Mouse (Mus musculus) intestine, embryonic 14.5 days (tissue): ENCODE results near the gene Nup188. TPM values are rescaled to one million over a fixed set of nuclear protein-coding genes. Genes with fewer than 3 reads are reported as not detected.

Experiments used
- ATAC-seq: fragments of 200-750 bp; cut with Nextera tagmentation; replicated peaks from 2 replicates; pipeline ENCODE4 v1.8.0; 2017; ENCODE audit warnings: low read depth, moderate number of reproducible peaks, moderate TSS enrichment, moderate library complexity; ENCODE audit not compliant: low FRiP score, low TSS enrichment
- DNase-seq: peaks from one replicate; pipeline ENCODE4 v3.0.0-alpha.2; 2018; ENCODE audit warnings: low spot score
- H3K27ac ChIP-seq: fragments of 300-500 bp; sonication (generic); 2 replicates; pipeline ENCODE4 v1.5.1; 2014; ENCODE audit warnings: low read depth, mild to moderate bottlenecking, control low read depth
- H3K27me3 ChIP-seq: fragments of 300-500 bp; sonication (generic); replicated peaks from 2 replicates; pipeline ENCODE4 v1.6.1; 2014; ENCODE audit warnings: low read length, control low read depth; ENCODE audit not compliant: control insufficient read depth, insufficient read depth
- H3K36me3 ChIP-seq: fragments of 300-500 bp; sonication (generic); 2 replicates; pipeline ENCODE4 v1.6.1; 2014; ENCODE audit warnings: low read length, control low read depth; ENCODE audit not compliant: control insufficient read depth, insufficient read depth
- H3K4me1 ChIP-seq: fragments of 300-500 bp; sonication (generic); replicated peaks from 2 replicates; pipeline ENCODE4 v1.6.1; 2014; ENCODE audit warnings: low read length, control low read depth, mixed read lengths; ENCODE audit not compliant: control insufficient read depth, insufficient read depth
- H3K4me2 ChIP-seq: fragments of 300-500 bp; sonication (generic); 2 replicates; pipeline ENCODE4 v1.6.1; 2014; ENCODE audit warnings: low read length
- H3K4me3 ChIP-seq: fragments of 300-500 bp; sonication (generic); 2 replicates; pipeline ENCODE4 v1.5.1; 2014; ENCODE audit warnings: low read depth, low read length, control low read depth, mixed read lengths
- H3K9ac ChIP-seq: fragments of 300-500 bp; sonication (generic); 2 replicates; pipeline ENCODE4 v1.6.1; 2014; ENCODE audit warnings: mild to moderate bottlenecking, low read length
- H3K9me3 ChIP-seq: fragments of 300-500 bp; sonication (generic); 2 replicates; pipeline ENCODE4 v1.6.1; 2016; ENCODE audit warnings: low read length, control low read depth; ENCODE audit not compliant: control insufficient read depth
- WGBS: fragments of 180-500 bp; shearing (Covaris S2); extraction: QIAGEN DNeasy Blood & Tissue Kit; methylation state at CpG from one replicate; pipeline ENCODE4 v1.1.7; 2014; 5-methylcytosine and 5-hydroxymethylcytosine counted together
- polyA plus RNA-seq: library from polyadenylated mRNA; unstranded; fragments of >200 nt; fragmentation: Nextera tagmentation; extraction: Ambion mirVana; gene quantifications from 2 replicates; pipeline ENCODE4 v1.2.1, GENCODE M21; 2014

Nup188 gene
- polyA plus RNA-seq, 1 experiment from 2014 or later: 45.2 TPM

GRCm38 (mm10) chr2:30371544-30371943 is 85.3 kb downstream of the Nup188 start:
- Histone ChIP-seq H3K27me3 (no peaks in the 10 kb centered on the region), H3K4me3 (no peak overlapping the region), H3K9ac (no peak overlapping the region), H3K36me3 (peaks cover 82% of the 10 kb centered on the region), H3K4me2 (no peak overlapping the region), H3K9me3 (no peaks in the 10 kb centered on the region), H3K4me1 (no peaks in the 10 kb centered on the region), H3K27ac (no peak overlapping the region)
- 93% methylated on average over 8 of the region's 8 CpGs for WGBS
- DNase-seq (no peak), ATAC-seq (no peak)

- WGBS: 98% methylated on average over 5 of the region's 5 CpGs
- Histone ChIP-seq H3K36me3 (peaks cover 85% of the 10 kb centered on the region), H3K4me1 (no peaks in the 10 kb centered on the region)
Observed at GRCm38 (mm10) chr2:30372726-30373125, 86.5 kb downstream of the Nup188 start.

GRCm38 (mm10) chr2:30375893-30376292 is 89.7 kb downstream of the Nup188 start:
- H3K4me2 ChIP-seq: no peak overlapping the region
- no peak overlapping the region for H3K9ac ChIP-seq
- no peaks in the 10 kb centered on the region for H3K27me3 ChIP-seq
- WGBS: 94% methylated on average over 10 of the region's 10 CpGs
- no peaks in the 10 kb centered on the region for H3K4me1 ChIP-seq
- H3K4me3 ChIP-seq: no peak overlapping the region
- H3K36me3 ChIP-seq: peaks cover 78% of the 10 kb centered on the region
- H3K27ac ChIP-seq: no peak overlapping the region
- no peaks in the 10 kb centered on the region for H3K9me3 ChIP-seq
- no peak for DNase-seq
- no peak for ATAC-seq

More at GRCm38 (mm10) chr2:30372726-30373125, 86.5 kb downstream of the Nup188 start:
- Histone ChIP-seq H3K27ac (no peak overlapping the region), H3K4me3 (no peak overlapping the region), H3K4me2 (no peak overlapping the region), H3K9me3 (no peaks in the 10 kb centered on the region), H3K9ac (no peak overlapping the region), H3K27me3 (no peaks in the 10 kb centered on the region)
- ATAC-seq (no peak), DNase-seq (no peak)

- ATAC-seq (no peak), DNase-seq (no peak)
- H3K9me3 ChIP-seq: no peaks in the 10 kb centered on the region
- H3K4me1 ChIP-seq: no peaks in the 10 kb centered on the region
- no peak overlapping the region for H3K9ac ChIP-seq
- no peak overlapping the region for H3K4me2 ChIP-seq
- no peak overlapping the region for H3K4me3 ChIP-seq
- H3K27me3 ChIP-seq: no peaks in the 10 kb centered on the region
- H3K27ac ChIP-seq: no peak overlapping the region
- H3K36me3 ChIP-seq: peaks cover 76% of the 10 kb centered on the region
- 84% methylated on average over 5 of the region's 5 CpGs for WGBS
Observed at GRCm38 (mm10) chr2:30377721-30378120, 91.5 kb downstream of the Nup188 start.

GRCm38 (mm10) chr2:30379307-30379706 is 93.1 kb downstream of the Nup188 start:
- no peak for DNase-seq
- H3K9me3 ChIP-seq: no peaks in the 10 kb centered on the region
- H3K9ac ChIP-seq: no peak overlapping the region
- H3K4me3 ChIP-seq: no peak overlapping the region
- no peak overlapping the region for H3K4me2 ChIP-seq
- H3K27ac ChIP-seq: no peak overlapping the region
- no peaks in the 10 kb centered on the region for H3K27me3 ChIP-seq
- peaks cover 74% of the 10 kb centered on the region for H3K36me3 ChIP-seq
- no peak for ATAC-seq
- H3K4me1 ChIP-seq: no peaks in the 10 kb centered on the region
- WGBS: 89% methylated on average over 7 of the region's 7 CpGs

GRCm38 (mm10) chr2:30380564-30381376 is 94.6 kb downstream of the Nup188 start:
- H3K27ac ChIP-seq: no peak overlapping the region
- no peak for ATAC-seq
- WGBS: 89% methylated on average over 10 of the region's 10 CpGs
- no peaks in the 10 kb centered on the region for H3K9me3 ChIP-seq
- H3K4me3 ChIP-seq: no peak overlapping the region
- H3K4me1 ChIP-seq: no peaks in the 10 kb centered on the region
- no peak for DNase-seq
- no peak overlapping the region for H3K4me2 ChIP-seq
- no peaks in the 10 kb centered on the region for H3K27me3 ChIP-seq
- peaks cover 68% of the 10 kb centered on the region for H3K36me3 ChIP-seq
- no peak overlapping the region for H3K9ac ChIP-seq

- Histone ChIP-seq H3K9me3 (no peaks in the 10 kb centered on the region), H3K27me3 (no peaks in the 10 kb centered on the region), H3K4me1 (no peaks in the 10 kb centered on the region), H3K4me2 (no peak overlapping the region), H3K27ac (no peak overlapping the region), H3K4me3 (no peak overlapping the region), H3K36me3 (peaks cover 62% of the 10 kb centered on the region), H3K9ac (no peak overlapping the region)
- WGBS: 95% methylated on average over 4 of the region's 4 CpGs
- ATAC-seq (no peak), DNase-seq (no peak)
Observed at GRCm38 (mm10) chr2:30381377-30381725, 95.2 kb downstream of the Nup188 start.

- H3K9ac ChIP-seq: no peak overlapping the region
- WGBS: 83% methylated on average over 5 of the region's 5 CpGs
Observed at GRCm38 (mm10) chr2:30384814-30385213, 98.6 kb downstream of the Nup188 start.

GRCm38 (mm10) chr2:30385591-30385990 is 99.4 kb downstream of the Nup188 start:
- Histone ChIP-seq H3K4me3 (no peak overlapping the region), H3K9ac (no peak overlapping the region), H3K9me3 (no peaks in the 10 kb centered on the region), H3K4me1 (no peaks in the 10 kb centered on the region), H3K27me3 (no peaks in the 10 kb centered on the region), H3K36me3 (peaks cover 25% of the 10 kb centered on the region), H3K27ac (no peak overlapping the region), H3K4me2 (no peak overlapping the region)
- DNase-seq (no peak), ATAC-seq (no peak)
- 79% methylated on average over 4 of the region's 4 CpGs for WGBS

More at GRCm38 (mm10) chr2:30384814-30385213, 98.6 kb downstream of the Nup188 start:
- no peaks in the 10 kb centered on the region for H3K4me1 ChIP-seq
- H3K9me3 ChIP-seq: no peaks in the 10 kb centered on the region
- ATAC-seq (no peak), DNase-seq (no peak)
- H3K36me3 ChIP-seq: peaks cover 32% of the 10 kb centered on the region
- H3K4me2 ChIP-seq: no peak overlapping the region
- no peak overlapping the region for H3K4me3 ChIP-seq
- H3K27ac ChIP-seq: no peak overlapping the region
- no peaks in the 10 kb centered on the region for H3K27me3 ChIP-seq
